ENCODE assay signal across 7 mouse cellular contexts in genomic region chr7:29364052-29364451, GRCm38 (mm10).
DNase-seq lines count a peak whose midpoint lies in the region; ATAC-seq lines count a peak whose summit lies in the region.

No protein-coding gene starts in this region.

- H3K27ac ChIP-seq in neural tube, embryonic 15.5 days (replicated peaks): no peak overlapping the region
- no peak overlapping the region for H3K27ac ChIP-seq in embryonic facial prominence, embryonic 11.5 days (replicated peaks; ENCODE audit: low read depth, low read length)
- no peak overlapping the region for H3K27ac ChIP-seq in midbrain, embryonic 14.5 days (replicated peaks; ENCODE audit: low read depth, low read length)

- H3K27me3 ChIP-seq in neural tube, embryonic 15.5 days (replicated peaks): no peaks in the 10 kb centered on the region
- H3K27me3 ChIP-seq in embryonic facial prominence, embryonic 11.5 days (ENCODE audit: control insufficient read depth, insufficient read depth, low read length): no peaks in the 10 kb centered on the region
- no peaks in the 10 kb centered on the region for H3K27me3 ChIP-seq in midbrain, embryonic 14.5 days (ENCODE audit: control insufficient read depth, insufficient read depth, low read length)

- H3K9ac ChIP-seq in neural tube, embryonic 15.5 days (replicated peaks): no peak overlapping the region
- H3K9ac ChIP-seq in embryonic facial prominence, embryonic 11.5 days (replicated peaks; ENCODE audit: low read length): no peak overlapping the region
- H3K9ac ChIP-seq in midbrain, embryonic 14.5 days (replicated peaks; ENCODE audit: low read length): no peak overlapping the region

- H3K9me3 ChIP-seq in neural tube, embryonic 15.5 days (replicated peaks): no peaks in the 10 kb centered on the region
- H3K9me3 ChIP-seq in embryonic facial prominence, embryonic 11.5 days (replicated peaks; ENCODE audit: control insufficient read depth, low read length): no peaks in the 10 kb centered on the region
- H3K9me3 ChIP-seq in midbrain, embryonic 14.5 days (ENCODE audit: control insufficient read depth, low read length): no peaks in the 10 kb centered on the region

- no peak overlapping the region for H3K4me2 ChIP-seq in neural tube, embryonic 15.5 days
- no peak overlapping the region for H3K4me2 ChIP-seq in embryonic facial prominence, embryonic 11.5 days (ENCODE audit: low read depth, low read length)
- H3K4me2 ChIP-seq in midbrain, embryonic 14.5 days (ENCODE audit: low read length): no peak overlapping the region

- H3K36me3 ChIP-seq in neural tube, embryonic 15.5 days: peaks cover 31% of the 10 kb centered on the region
- no peaks in the 10 kb centered on the region; the same call in 1 of the 2 replicates for H3K36me3 ChIP-seq in embryonic facial prominence, embryonic 11.5 days (replicated peaks; ENCODE audit: control insufficient read depth, insufficient read depth, low read depth, low read length)
- peaks cover 8% of the 10 kb centered on the region; the same call in 1 of the 2 replicates for H3K36me3 ChIP-seq in midbrain, embryonic 14.5 days (ENCODE audit: control insufficient read depth, insufficient read depth, low read length)

- 25% methylated on average over 4 of the region's 4 CpGs for WGBS in neural tube, embryonic 15.5 days
- WGBS in embryonic facial prominence, embryonic 11.5 days: 27% methylated on average over 4 of the region's 4 CpGs
- 13% methylated on average over 4 of the region's 4 CpGs for WGBS in midbrain, embryonic 14.5 days

- DNase-seq in neural tube, embryonic 10.5 days (ENCODE audit: extremely low spot score, low spot score): peak; percentile 30
- peak; percentile 69 for DNase-seq in adrenal gland, postnatal 25 days
- DNase-seq in embryonic facial prominence, embryonic 11.5 days (ENCODE audit: low spot score): peak; percentile 64
- DNase-seq in left cerebral cortex, adult 18-20 months (ENCODE audit: low spot score in 2 of 2): peak; percentile 48 to 67
- DNase-seq in midbrain, embryonic 14.5 days: peak; percentile 79
- DNase-seq in yolk sac, embryonic 10.5 days (ENCODE audit: low spot score): peak; percentile 41

- no peak overlapping the region for H3K4me3 ChIP-seq in neural tube, embryonic 15.5 days (replicated peaks)
- H3K4me3 ChIP-seq in embryonic facial prominence, embryonic 11.5 days (ENCODE audit: low read depth, low read length): no peak overlapping the region
- H3K4me3 ChIP-seq in midbrain, embryonic 14.5 days (replicated peaks; ENCODE audit: low read depth, low read length): no peak overlapping the region

- ATAC-seq in neural tube, embryonic 15.5 days (ENCODE audit: low FRiP score): no peak
- ATAC-seq in embryonic facial prominence, embryonic 11.5 days (replicated peaks; ENCODE audit: insufficient number of reproducible peaks, low FRiP score, low TSS enrichment, low read depth): no peak; the same call in 1 of the 2 replicates
- no peak for ATAC-seq in midbrain, embryonic 14.5 days (ENCODE audit: low FRiP score, low TSS enrichment)

- peaks cover 32% of the 10 kb centered on the region for H3K4me1 ChIP-seq in neural tube, embryonic 15.5 days
- H3K4me1 ChIP-seq in embryonic facial prominence, embryonic 11.5 days (ENCODE audit: control insufficient read depth, insufficient read depth, low read length): no peaks in the 10 kb centered on the region
- H3K4me1 ChIP-seq in midbrain, embryonic 14.5 days (ENCODE audit: control insufficient read depth, insufficient read depth, low read length): peaks cover 5% of the 10 kb centered on the region; the same call in 1 of the 2 replicates
